Mouse (Mus musculus) mouse trophoblast stem cell (cell line): Measurements from ENCODE around the gene Gm3045.

Experiments used
- in situ Hi-C, 2 experiments: fragments of 300-500 bp; cut with MseI, MboI; formaldehyde crosslinking; loops; 2 replicates in 1 of 2; 3 replicates in 1 of 2; pipeline ENCODE4 v1.15.1; 2025

The Gm3045 gene

DNA sequence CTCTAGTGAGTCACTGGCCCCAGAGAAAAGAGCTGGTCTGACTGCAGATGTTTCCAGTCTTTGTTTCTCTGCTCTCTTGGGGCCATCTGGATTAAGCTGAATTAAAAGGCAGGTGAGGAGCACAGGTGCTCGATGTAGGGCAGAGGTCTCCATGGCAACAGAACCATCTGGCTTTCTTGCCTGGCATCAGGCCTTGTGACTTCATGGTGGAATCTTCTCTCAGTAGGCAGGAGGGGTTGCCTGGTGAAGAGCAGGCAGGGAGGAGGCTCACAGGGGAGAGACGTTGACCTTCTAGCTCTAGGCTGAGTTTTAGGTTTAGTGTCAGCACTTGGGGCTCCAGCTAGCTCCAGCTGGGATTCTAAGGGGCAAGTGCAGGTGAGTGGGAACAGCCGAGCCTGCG lies at the start of gene Gm3045:
TSS of gene Gm3045 (plus strand) at position 230 of the 400 bp plus-strand sequence.
- in situ Hi-C loops, result no loop called here

DNA sequence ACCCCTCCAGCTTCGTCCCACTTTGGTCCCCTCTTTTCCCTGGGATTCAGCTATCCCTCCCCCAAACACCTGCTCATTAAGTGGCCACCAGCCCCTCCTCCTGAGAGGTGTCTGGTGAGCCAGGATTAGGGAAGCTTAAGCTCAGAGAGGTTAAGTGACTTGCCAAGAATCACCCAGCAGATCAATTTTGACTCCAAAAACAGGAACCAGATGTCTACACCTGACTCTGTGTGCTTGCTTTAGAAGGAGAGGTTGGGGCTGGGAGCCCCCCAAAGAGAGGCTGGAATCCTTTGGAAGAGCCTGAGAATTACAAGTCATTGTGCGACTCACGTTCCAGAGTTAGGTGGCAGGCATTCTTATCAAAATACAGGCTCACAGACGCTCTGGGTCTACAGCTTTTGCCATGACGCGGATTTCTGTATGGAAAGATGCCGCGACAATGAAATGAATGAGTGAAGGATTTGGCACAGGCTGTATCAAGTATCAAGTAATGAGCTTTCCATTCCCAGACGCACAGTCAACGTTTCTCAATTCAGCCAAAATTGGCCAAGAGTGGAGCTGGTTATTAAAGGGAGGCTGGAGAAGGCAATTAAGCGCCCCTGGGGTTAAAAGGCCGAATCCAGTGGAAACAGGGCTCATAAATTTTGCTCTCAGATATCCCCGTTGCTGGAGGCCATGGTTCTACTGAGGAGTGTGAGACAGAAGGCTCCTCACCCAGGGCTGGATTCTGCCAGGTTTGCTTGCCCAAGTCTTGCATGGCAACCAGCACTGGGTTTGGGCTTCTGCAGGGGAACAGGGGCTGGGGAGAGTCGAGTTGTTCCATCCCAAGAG lies 45.3 kb upstream of the Gm3045 start:
- in situ Hi-C loops, result no loop called here

DNA sequence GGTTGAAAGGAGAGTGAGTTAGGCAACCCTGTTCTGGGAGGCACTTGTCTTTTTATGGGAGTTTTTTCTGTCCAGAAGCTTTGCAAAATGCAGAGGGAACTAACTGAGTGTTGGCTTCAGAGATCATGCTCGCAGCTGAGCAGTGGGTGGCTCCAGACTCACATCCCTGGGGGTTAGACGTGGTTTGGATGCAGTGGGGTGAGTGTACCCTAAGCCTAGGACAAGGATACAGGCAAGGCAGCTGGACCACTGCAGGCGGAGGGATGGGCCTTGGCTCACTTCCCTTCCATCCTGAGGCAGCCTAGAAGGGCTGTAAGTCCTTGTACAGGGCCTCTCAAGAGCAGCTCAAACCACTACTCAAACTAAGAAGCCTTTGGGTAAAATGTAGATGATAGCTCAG lies 43.0 kb upstream of the Gm3045 start:
- in situ Hi-C loops, result no loop called here

GRCm38 (mm10) chr13:56386411-56386810 lies 40.0 kb upstream of the Gm3045 start:
- in situ Hi-C loops, result no loop called here

GRCm38 (mm10) chr13:56387374-56387773 lies 39.0 kb upstream of the Gm3045 start:
- in situ Hi-C loops, result no loop called here

- in situ Hi-C loops, result no loop called here
Observed at GRCm38 (mm10) chr13:56388042-56388441, 38.4 kb upstream of the Gm3045 start.

GRCm38 (mm10) chr13:56397572-56397971 lies 28.8 kb upstream of the Gm3045 start:
- in situ Hi-C loops, result no loop called here

GRCm38 (mm10) chr13:56401186-56401585 lies 25.2 kb upstream of the Gm3045 start:
- in situ Hi-C loops, result no loop called here

DNA sequence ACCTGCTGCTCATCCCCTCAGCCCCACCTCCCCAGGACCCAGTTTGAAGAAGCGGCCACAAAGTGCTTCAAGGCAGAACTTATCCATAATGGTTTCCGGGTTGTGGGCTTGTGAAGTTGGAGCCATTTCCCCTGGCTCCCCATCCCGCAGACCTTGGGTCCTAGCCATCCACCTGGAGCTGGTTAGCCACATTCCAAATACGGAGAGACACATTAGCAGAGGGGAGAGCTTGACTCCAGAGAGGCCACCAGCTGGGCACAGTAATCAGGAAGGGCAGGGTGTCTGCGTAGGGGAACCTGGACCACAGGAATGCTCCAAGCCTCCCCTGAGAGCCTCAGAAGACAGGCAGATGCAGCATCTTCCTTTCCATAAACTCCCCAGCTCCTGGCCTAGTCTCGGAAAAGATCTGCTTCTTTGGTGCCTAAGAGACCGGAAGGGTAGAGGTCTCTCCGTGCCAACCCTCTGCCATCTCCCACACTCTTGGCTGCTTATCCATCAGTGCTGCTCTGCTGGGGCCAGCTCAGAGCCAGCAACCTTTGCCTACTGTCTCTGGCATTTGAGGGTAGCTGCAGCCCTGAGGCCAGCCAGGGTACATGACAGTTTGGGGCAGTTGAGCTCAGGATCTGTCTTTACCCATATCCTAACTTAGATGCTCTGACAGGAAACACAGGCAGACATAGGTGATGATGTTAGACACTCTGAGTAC lies 22.9 kb upstream of the Gm3045 start:
- in situ Hi-C loops, result no loop called here

- in situ Hi-C loops, result no loop called here
Observed at GRCm38 (mm10) chr13:56404511-56405140, 21.8 kb upstream of the Gm3045 start.

DNA sequence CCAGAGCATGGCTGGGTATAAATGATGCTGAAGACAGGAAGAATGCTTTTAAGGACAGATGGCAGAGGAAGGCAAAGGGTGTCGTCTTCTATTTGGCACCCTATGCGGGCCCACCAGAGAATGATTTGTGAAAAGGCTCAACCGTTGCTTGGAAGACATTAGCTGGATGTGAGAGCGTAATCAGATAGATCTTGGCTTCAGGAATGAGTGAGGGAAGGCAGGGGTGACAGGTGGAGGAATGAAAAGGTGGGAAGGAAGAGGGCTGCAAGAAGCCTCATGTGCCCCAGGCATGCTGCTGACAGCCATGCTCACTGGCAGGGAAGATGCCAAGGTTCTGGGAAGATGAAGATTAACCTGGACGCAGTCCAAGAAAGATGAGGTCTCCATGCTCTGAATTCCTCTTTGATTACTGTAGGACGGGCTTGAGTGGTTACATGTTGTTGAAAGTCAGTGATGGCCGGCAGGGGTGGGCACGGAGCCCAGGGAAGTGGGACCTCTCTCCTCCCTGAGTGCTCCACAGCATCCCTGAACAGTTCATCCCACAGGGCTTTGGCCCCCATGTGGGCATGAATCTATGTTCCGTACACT lies 14.0 kb upstream of the Gm3045 start:
- in situ Hi-C loops, result no loop called here

DNA sequence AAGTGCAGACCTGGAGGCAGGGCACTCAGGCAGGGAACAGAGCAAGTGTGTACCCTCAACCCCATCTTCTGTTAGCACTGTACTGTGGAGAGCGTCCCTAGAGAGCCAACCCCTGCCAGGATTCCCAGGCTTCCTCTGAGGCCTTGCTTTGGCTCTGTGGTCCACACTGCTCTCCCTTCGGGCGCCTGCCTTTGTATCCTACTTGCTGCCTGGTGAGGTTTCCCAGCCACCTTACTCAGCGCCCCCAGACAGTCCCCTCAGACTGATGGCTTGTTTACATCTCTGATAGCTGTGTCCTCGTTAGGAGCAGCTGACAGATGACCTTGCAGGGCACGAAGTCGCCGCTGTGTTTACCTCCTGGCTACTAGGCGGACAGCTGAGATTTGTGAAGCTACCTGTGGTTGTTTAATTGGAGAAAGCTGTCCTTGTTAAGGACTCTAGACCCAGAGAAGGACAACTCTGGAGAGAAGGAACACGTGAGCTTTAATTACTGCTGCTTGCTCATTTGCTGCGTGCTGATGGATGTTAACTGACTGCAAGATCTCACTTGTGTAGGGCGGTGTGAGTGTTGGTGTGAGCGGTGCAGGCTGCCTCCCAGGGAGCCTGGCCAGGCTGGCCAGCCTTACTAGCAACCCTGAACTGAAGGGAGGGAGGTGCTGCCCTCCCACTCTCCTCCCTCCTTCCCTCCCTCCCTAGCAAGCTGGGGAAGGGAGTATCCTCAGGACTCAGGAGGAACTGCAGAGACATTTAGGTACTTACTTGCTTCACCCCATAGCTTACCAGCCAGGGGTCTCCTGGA lies 7.5 kb upstream of the Gm3045 start:
- in situ Hi-C loops, result no loop called here

- in situ Hi-C loops, result no loop called here
Observed at GRCm38 (mm10) chr13:56419538-56419937, 6.9 kb upstream of the Gm3045 start.

DNA sequence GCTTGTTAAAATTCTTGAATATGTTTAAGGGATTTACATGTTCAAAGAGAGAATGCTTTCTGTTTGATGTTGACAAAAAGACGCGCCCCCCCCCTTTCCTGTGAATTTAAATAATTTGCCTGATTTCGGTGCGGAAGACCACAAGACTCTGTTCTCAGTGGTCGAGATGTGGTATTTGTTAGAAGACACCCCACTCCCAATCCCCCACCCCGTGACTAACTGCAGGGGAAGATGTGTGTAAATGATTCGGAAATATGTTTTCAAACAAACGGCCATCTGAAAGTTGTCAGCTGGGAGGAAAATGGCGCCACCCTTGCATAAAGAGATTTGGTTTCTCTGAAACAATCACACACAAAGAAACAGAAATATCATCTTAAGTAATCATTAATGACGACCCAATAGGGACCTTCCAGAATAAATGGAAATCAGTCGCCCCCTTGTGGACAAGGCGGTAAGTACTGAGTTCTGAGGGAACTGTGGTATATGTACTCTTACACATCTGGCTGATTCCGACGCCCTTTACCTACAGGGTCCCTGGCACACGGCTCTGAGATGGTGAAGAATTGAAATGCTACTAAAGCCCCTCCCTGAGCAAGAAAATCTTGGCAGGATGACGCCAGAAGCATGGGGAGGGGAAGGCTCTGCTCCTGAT lies 4.2 kb upstream of the Gm3045 start:
- in situ Hi-C loops, result loop anchor here in 1 of 2 experiments (5.0 kb wide), 2 partner anchors 50 to 140 kb away; no protein-coding TSS in a partner anchor

GRCm38 (mm10) chr13:56425931-56426330 lies 463 bp upstream of the Gm3045 start:
- in situ Hi-C loops, result no loop called here

DNA sequence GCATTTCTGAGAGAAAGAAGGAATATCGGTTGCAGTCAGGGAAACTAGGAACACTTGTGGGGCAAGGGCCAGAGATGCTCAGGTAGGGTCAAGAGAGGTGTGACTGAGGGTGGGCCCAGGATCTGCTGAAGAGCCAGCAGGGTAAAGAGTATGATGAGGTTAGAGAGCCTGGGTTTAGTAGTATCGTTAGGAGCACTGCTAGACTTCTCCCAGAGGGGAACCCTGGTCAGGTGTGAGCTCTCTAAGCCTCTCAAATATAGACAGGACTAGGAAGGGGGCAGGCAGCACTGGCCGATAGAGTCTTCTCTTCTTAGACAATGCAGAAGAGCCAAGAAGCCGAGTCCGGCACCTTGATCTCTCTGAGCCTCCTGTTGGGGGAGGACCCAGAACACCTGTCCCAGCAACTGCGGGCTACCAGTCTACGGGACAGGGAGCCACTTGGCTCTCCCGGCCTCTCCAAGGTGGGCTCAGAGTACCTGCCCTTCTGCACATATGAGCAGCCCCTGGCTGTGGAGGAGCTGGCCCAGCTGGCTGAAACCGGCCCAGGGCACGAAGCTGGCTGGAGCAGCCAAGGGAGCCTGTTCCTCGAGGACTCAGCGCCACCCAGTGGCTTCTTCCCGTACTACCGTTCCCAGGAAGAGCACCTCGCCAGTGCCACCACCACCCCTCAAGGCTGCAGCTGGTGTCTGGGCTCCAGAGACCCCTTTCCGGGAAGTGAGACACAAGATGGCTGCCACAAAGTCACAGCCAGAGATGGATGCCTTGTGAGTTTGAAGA lies 2.5 kb downstream of the Gm3045 start:
- in situ Hi-C loops, result no loop called here

DNA sequence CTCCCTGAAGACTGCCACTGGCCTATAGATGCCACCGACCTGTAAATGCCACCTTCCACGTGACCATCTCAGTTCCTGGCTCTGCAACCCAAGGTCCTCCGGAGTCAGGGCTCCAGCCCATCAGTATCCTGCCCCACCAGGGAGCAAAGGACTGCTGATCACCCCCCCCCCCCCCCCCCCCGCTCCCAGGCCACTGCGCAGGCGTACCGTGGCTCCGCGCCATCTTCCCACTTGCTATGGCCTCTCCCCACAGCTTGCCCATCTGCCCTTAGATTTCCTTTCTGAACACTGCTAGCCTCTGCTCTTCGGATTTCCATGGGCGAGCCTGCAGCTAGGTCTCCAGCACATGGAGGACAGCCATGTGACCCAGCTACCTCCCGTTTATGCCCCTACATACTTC lies 6.1 kb downstream of the Gm3045 start:
- in situ Hi-C loops, result loop anchor here in 1 of 2 experiments (5.0 to 10.0 kb wide), 2 partner anchors 150 to 238 kb away; no protein-coding TSS in a partner anchor

- in situ Hi-C loops, result loop anchor here in 1 of 2 experiments (5.0 to 10.0 kb wide), 2 partner anchors 151 to 239 kb away; no protein-coding TSS in a partner anchor
Observed at GRCm38 (mm10) chr13:56433466-56433865, 7.1 kb downstream of the Gm3045 start.

DNA sequence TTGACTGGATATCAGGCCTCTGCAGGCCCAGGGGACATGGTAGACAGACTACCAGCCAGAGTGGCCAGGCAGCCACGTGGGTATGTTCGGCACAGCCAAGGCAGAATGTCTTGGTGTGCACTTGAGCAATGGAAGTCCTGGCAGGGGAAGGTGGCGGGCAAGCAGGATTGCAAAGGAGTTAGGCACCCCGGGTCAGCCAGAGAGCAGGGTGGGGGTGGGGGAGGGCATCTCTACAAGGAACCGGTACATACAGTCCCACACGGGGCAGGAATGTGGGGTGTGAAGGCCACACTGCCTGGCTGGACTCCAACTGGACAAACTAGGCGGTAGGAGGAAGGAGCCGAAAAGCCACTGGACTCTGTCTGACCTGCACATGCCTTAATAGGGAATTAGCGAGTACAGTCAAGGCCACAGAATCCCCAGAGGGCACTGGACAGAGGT lies 7.9 kb downstream of the Gm3045 start:
- in situ Hi-C loops, result loop anchor here in 1 of 2 experiments (5.0 to 10.0 kb wide), 2 partner anchors 152 to 240 kb away; no protein-coding TSS in a partner anchor
